Mouse (Mus musculus) forebrain, embryonic 11.5 days (tissue): Measurements from ENCODE around the gene Slc6a6. TPM values are rescaled to one million over a fixed set of nuclear protein-coding genes. Genes with fewer than 3 reads are reported as not detected.
A peak's percentile ranks its signal among the peaks of the same experiment; 100 is the strongest.

Experiments
- ATAC-seq: fragments of 200-750 bp; cut with Nextera tagmentation; replicated peaks from 2 replicates; pipeline ENCODE4 v1.8.0; 2017; ENCODE audit warnings: moderate TSS enrichment; ENCODE audit not compliant: low FRiP score
- DNase-seq: peaks from one replicate; pipeline ENCODE4 v3.0.0-alpha.2; 2017; ENCODE audit warnings: low spot score
- H3K27ac ChIP-seq: fragments of 300-500 bp; sonication (generic); 2 replicates; pipeline ENCODE4 v1.5.1; 2014; ENCODE audit warnings: low read depth, low read length
- H3K27me3 ChIP-seq: fragments of 300-500 bp; sonication (generic); 2 replicates; pipeline ENCODE4 v1.6.1; 2014; ENCODE audit warnings: mild to moderate bottlenecking, low read length, mixed read lengths; ENCODE audit not compliant: control insufficient read depth, insufficient read depth
- H3K36me3 ChIP-seq: fragments of 300-500 bp; sonication (generic); 2 replicates; pipeline ENCODE4 v1.6.1; 2014; ENCODE audit warnings: mild to moderate bottlenecking, low read length, moderate library complexity, mixed read lengths; ENCODE audit not compliant: control insufficient read depth, insufficient read depth
- H3K4me1 ChIP-seq: fragments of 300-500 bp; sonication (generic); replicated peaks from 2 replicates; pipeline ENCODE4 v1.6.1; 2014; ENCODE audit warnings: low read length, mixed read lengths; ENCODE audit not compliant: control insufficient read depth, insufficient read depth
- H3K4me2 ChIP-seq: fragments of 300-500 bp; sonication (generic); 2 replicates; pipeline ENCODE4 v1.6.1; 2014; ENCODE audit warnings: low read depth, mild to moderate bottlenecking, low read length, moderate library complexity, mixed read lengths; ENCODE audit not compliant: severe bottlenecking
- H3K4me3 ChIP-seq: fragments of 300-500 bp; sonication (generic); 2 replicates; pipeline ENCODE4 v1.5.1; 2014; ENCODE audit warnings: low read depth, low read length
- H3K9ac ChIP-seq: fragments of 300-500 bp; sonication (generic); 2 replicates; pipeline ENCODE4 v1.6.1; 2014; ENCODE audit warnings: low read length
- H3K9me3 ChIP-seq: fragments of 300-500 bp; sonication (generic); 2 replicates; pipeline ENCODE4 v1.6.1; 2016; ENCODE audit warnings: low read length, mixed read lengths; ENCODE audit not compliant: control insufficient read depth
- WGBS: fragments of 180-500 bp; shearing (Covaris S2); extraction: QIAGEN DNeasy Blood & Tissue Kit; methylation state at CpG from one replicate; pipeline ENCODE4 v1.1.7; 2014; 5-methylcytosine and 5-hydroxymethylcytosine counted together
- polyA plus RNA-seq: library from polyadenylated mRNA; unstranded; fragments of >200 nt; fragmentation: Nextera tagmentation; extraction: Ambion mirVana; gene quantifications from 2 replicates; pipeline ENCODE4 v1.2.1, GENCODE M21; 2014

The Slc6a6 gene
- polyA plus RNA-seq, 1 experiment from 2014 or later: 49.3 TPM

DNA sequence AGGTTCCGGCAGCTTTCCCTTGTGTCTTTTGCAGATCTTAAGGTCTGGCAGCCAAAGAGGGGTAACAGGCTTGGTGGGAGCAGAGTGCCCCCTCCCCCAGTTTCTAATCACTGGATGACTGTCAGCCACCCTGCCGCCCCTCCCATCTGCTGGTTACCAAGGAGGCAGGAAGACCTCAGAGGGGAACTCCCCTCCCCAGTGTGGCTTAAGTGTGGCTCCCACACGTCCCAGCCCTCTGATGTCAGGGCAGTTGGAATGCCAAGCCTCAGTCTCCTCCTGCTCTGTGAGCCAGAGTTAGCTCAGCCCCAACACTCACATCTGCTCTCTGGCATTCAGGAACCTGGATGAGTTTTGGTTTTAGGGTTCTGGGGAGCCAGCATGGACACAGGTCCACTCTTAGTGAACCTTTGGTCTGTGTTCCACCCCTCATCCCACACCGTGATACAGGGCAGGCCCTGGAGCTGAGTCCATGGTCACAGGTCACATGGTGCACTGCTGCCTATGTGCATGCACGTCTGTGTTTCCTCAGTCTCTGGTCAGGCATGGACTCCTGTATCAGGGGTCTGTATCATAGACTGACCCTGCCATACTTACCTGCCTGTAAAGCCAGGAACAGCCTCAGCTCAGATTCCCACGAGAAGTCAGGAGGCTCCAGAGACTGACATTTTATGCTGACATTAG is 45.2 kb downstream of the Slc6a6 start:
- Histone ChIP-seq H3K27me3 (no peaks in the 10 kb centered on the region), H3K27ac (no peak overlapping the region), H3K9ac (0 out of 2 replicates have a peak overlapping the region, but pooled peaks have one; percentile 17), H3K36me3 (no peaks in the 10 kb centered on the region; the same call in 1 of the 2 replicates), H3K4me2 (no peak overlapping the region), H3K4me1 (peaks cover 21% of the 10 kb centered on the region; the same call in 1 of the 2 replicates), H3K9me3 (no peaks in the 10 kb centered on the region), H3K4me3 (no peak overlapping the region)
- peak; percentile 60; the same call in 1 of the 2 replicates for ATAC-seq
- DNase-seq: no peak
- WGBS: 43% methylated on average over 6 of the region's 6 CpGs

DNA sequence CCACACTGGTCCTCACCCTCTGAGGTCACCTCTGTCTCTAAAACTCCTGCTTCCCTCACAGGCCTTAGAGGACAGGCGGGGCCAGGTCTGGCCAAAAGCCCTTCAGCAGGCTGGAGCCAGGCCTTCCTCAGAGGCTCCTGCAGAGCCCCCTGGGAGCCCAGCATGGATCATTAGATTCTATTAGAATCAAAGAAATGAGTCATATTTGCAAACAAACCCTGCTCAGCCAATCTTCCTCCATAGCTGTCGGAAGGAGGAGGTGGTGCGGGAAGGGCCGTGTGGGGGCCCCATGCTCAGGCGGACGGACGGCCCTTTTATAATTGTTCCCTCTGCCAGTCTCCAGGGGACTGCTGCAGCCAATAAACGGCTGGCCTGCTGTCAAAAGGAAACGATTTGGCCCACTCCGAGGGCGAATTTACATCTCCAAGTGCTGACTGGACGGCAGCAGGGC is 45.8 kb downstream of the Slc6a6 start:
- no peaks in the 10 kb centered on the region; the same call in 1 of the 2 replicates for H3K36me3 ChIP-seq
- no peak overlapping the region for H3K4me3 ChIP-seq
- no peak overlapping the region for H3K4me2 ChIP-seq

DNA sequence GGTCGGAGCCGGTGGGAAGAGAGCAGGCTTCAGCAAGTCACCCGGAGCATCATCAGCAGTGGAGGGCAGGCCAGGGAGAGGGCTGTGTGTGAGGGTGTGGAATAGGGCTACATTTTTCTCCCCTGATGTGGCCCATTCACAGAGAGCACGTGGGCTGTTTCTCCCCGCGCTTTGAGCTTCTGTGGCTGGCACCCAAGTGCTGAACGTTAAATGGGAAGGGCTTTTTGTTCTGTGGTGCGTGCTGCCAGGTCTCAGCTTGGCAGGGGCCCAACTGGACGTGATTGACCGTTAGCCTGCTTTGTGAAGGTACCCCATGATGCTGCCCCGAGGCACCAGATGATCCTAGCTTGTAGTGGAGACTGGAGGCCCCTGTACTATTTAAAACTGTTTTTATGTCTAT is 48.3 kb downstream of the Slc6a6 start:
- no peak for DNase-seq
- H3K9ac ChIP-seq: no peak overlapping the region
- no peak for ATAC-seq

More for the DNA sequence above, 45.8 kb downstream of the Slc6a6 start:
- H3K27me3 ChIP-seq: no peaks in the 10 kb centered on the region
- DNase-seq (peak; percentile 69), ATAC-seq (peak; percentile 71; the same call in 1 of the 2 replicates)
- peaks cover 21% of the 10 kb centered on the region; the same call in 1 of the 2 replicates for H3K4me1 ChIP-seq
- 13% methylated on average over 12 of the region's 12 CpGs for WGBS
- H3K27ac ChIP-seq: peak overlapping the region; percentile 25; the same call in 1 of the 2 replicates
- H3K9me3 ChIP-seq: no peaks in the 10 kb centered on the region
- no peak overlapping the region for H3K9ac ChIP-seq

DNA sequence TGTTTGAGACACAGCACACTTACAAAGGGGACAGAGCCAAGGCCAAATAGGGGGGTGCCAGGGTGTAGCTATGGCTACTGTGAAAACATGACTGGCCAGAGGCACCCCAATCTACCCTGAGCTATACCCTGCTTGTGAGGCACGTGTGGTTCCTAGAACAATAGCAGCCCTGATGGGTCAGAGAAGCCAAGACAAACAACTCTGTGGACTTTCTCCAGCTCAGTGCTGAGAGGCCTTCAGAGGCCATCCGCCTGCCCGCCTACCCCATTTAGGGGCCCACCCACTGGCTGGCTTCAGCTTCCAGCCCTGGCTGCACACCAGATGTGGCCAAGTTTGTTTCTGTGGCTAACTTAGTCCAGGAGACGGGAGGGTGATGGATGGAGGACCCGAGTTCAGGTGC is 52.6 kb downstream of the Slc6a6 start:
- Histone ChIP-seq H3K9ac (no peak overlapping the region), H3K9me3 (no peaks in the 10 kb centered on the region), H3K4me2 (no peak overlapping the region), H3K27me3 (no peaks in the 10 kb centered on the region), H3K27ac (no peak overlapping the region), H3K4me1 (no peaks in the 10 kb centered on the region), H3K4me3 (no peak overlapping the region), H3K36me3 (peaks cover 3% of the 10 kb centered on the region; the same call in 1 of the 2 replicates)
- 73% methylated on average over 5 of the region's 5 CpGs for WGBS
- ATAC-seq (no peak), DNase-seq (no peak)

More for the DNA sequence above, 48.3 kb downstream of the Slc6a6 start:
- Histone ChIP-seq H3K27ac (no peak overlapping the region), H3K4me1 (peaks cover 21% of the 10 kb centered on the region; the same call in 1 of the 2 replicates), H3K4me3 (no peak overlapping the region), H3K27me3 (no peaks in the 10 kb centered on the region), H3K9me3 (no peaks in the 10 kb centered on the region), H3K36me3 (peaks cover 3% of the 10 kb centered on the region; the same call in 1 of the 2 replicates), H3K4me2 (no peak overlapping the region)
- 81% methylated on average over 11 of the region's 11 CpGs for WGBS

DNA sequence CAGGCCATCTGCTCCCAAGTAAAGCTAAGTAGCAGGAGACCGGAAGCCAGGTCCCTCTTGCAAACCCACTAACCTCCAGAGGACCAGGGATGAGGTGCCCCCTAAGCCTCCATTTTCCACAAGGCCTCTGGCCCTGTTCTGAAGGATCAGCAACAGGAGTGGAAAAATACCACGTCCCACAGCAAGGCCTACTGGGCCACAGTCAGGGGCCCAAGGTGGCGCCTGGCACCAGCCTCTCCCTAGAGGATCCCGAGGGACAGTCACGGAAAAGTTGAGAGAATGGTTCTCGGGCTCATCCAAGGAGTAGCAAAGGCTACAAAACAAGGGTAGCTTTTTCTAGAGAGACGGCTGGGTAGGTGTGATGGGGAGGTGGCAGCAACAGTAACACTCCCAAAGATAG is 53.6 kb downstream of the Slc6a6 start:
- WGBS: 87% methylated on average over 7 of the region's 7 CpGs
- no peaks in the 10 kb centered on the region for H3K4me1 ChIP-seq
- H3K27me3 ChIP-seq: no peaks in the 10 kb centered on the region
- no peak for ATAC-seq
- no peak overlapping the region for H3K27ac ChIP-seq
- DNase-seq: no peak
- no peaks in the 10 kb centered on the region for H3K9me3 ChIP-seq
- no peak overlapping the region for H3K9ac ChIP-seq
- H3K4me3 ChIP-seq: no peak overlapping the region
- no peak overlapping the region for H3K4me2 ChIP-seq
- peaks cover 3% of the 10 kb centered on the region; the same call in 1 of the 2 replicates for H3K36me3 ChIP-seq

DNA sequence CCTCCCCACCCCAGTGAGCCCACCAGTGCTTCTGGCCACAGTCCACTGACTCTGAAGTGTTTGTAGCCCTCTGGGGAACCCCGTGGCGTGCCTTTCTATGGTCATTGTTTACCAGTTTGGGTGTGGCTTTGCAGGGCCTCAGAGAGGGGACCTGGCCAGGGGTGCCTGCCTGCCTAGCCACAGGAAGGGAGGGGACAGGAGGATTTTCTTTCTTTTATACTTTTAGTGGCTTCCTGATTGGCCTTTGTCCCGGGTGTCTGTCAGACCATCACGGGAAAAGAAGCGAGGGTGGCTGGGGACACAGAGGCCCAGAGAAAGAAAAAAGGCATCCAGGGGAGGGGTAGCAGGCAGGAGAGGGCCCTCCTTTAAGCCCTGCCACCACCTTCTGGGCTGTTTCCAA is 54.2 kb downstream of the Slc6a6 start:
- no peak overlapping the region for H3K27ac ChIP-seq
- no peaks in the 10 kb centered on the region for H3K27me3 ChIP-seq
- H3K9ac ChIP-seq: no peak overlapping the region
- H3K9me3 ChIP-seq: no peaks in the 10 kb centered on the region
- WGBS: 26% methylated on average over 5 of the region's 5 CpGs
- H3K36me3 ChIP-seq: peaks cover 3% of the 10 kb centered on the region; the same call in 1 of the 2 replicates
- DNase-seq (no peak), ATAC-seq (no peak)
- H3K4me2 ChIP-seq: no peak overlapping the region
- no peaks in the 10 kb centered on the region for H3K4me1 ChIP-seq
- no peak overlapping the region for H3K4me3 ChIP-seq

DNA sequence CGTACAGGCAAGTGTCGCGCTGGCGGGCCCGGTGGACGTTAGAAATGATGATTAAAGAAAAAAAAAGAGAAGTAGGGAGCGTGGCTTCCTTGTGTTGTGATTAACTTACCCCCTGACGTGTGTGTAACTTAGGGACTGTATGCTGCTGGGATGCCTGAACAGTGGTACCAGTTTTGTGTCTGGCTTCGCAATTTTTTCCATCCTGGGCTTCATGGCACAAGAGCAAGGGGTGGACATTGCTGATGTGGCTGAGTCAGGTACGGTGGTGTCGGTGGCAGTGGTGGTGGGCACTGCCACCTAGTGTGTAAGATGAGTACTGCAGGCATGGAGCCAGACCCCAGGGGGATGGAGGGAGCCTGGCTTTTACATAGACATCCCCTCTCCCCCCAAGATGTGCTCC is 57.2 kb downstream of the Slc6a6 start:
- WGBS: 74% methylated on average over 11 of the region's 11 CpGs
- Histone ChIP-seq H3K4me1 (no peaks in the 10 kb centered on the region), H3K27ac (no peak overlapping the region), H3K27me3 (no peaks in the 10 kb centered on the region), H3K36me3 (no peaks in the 10 kb centered on the region; the same call in 1 of the 2 replicates), H3K4me2 (no peak overlapping the region), H3K4me3 (no peak overlapping the region), H3K9ac (no peak overlapping the region), H3K9me3 (no peaks in the 10 kb centered on the region)
- ATAC-seq (peak; percentile 43; the same call in 1 of the 2 replicates), DNase-seq (peak; percentile 85)

DNA sequence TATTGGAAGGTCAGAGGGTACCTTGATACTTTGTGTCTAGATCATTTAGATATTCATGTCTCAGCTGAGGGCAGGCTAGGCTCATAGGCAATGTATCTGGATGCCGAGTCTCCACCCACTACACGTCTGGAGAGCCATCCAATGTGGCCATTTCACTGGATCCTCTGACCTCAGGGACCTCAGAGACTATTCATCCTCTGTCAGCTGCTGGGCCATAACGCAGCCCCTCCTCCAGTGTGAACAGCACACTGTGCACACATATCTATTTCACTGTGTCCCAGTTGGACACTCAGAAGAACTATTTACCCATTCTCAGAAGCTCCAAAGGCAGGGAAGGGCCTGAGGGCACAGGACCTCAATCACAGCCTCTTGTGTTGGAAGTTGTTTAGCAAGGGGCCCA is 58.6 kb downstream of the Slc6a6 start:
- Histone ChIP-seq H3K27me3 (no peaks in the 10 kb centered on the region), H3K9ac (no peak overlapping the region), H3K36me3 (no peaks in the 10 kb centered on the region; the same call in 1 of the 2 replicates), H3K4me1 (no peaks in the 10 kb centered on the region), H3K4me2 (no peak overlapping the region), H3K27ac (no peak overlapping the region), H3K9me3 (no peaks in the 10 kb centered on the region), H3K4me3 (no peak overlapping the region)
- 80% methylated on average over 3 of the region's 3 CpGs for WGBS
- ATAC-seq: no peak
- no peak for DNase-seq
